17 mouse cellular contexts compared by ENCODE assay signal in the genomic region with DNA sequence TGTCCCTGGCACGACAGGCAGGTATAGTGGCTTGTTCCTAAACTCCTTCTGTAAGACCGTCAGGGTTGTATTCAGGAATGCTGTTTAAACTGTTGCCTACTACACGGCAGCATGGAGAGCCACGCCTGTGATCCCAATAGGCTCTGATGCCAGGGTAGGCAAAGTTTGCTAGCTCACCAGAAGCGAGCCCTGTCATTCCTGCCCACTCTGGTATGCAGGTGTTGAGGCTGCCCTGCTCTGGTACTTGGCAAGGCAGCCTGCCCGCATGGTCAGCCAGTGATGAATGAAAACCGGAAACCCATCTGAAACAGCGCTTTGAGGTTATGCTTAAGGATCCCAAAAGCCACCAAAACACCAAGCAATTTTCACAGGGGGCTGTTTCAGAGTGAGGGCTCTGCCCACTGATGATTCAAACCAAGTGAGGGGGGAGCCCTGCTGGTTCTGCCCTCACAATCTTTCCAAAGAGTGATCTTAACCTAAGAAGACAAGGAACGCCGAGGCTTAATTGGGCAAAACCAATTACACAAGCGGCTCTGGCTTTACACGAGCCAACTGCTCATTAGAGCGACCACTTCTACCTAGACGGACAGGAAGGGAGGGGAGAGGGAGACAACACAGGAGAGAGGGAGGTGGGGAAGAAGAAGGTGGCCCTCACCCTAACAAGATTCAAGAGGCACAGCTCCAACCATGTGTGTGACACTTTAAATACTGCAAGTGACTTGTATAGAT.
DNase-seq lines count a peak whose midpoint lies in the region; ATAC-seq and TF ChIP-seq lines count a peak whose summit lies in the region.
"Had no signal": no experiment of that assay in that cellular context is flagged by ENCODE, and none has a peak within 500 bp of the region (broad histone marks: within the 10 kb centered on the region; RNA-seq: fewer than 3 reads in every experiment).

No protein-coding gene starts in this region.

- H3K9me3 ChIP-seq in forebrain, embryonic 13.5 days (replicated peaks): no peaks in the 10 kb centered on the region
- H3K9me3 ChIP-seq in intestine, embryonic 16.5 days (ENCODE audit: control insufficient read depth, low read length): no peaks in the 10 kb centered on the region
- H3K9me3 ChIP-seq: hindbrain, embryonic 10.5 days; limb, embryonic 13.5 days; megakaryocyte, embryonic 14.5 days had no signal

- H3K36me3 ChIP-seq in forebrain, embryonic 13.5 days (ENCODE audit: poor library complexity, severe bottlenecking): peaks cover 83% of the 10 kb centered on the region
- H3K36me3 ChIP-seq in intestine, embryonic 16.5 days (ENCODE audit: control insufficient read depth, insufficient read depth, low read length): no peaks in the 10 kb centered on the region

- peaks cover 15% of the 10 kb centered on the region for H3K4me1 ChIP-seq in forebrain, embryonic 13.5 days
- no peaks in the 10 kb centered on the region for H3K4me1 ChIP-seq in intestine, embryonic 16.5 days (ENCODE audit: control insufficient read depth, insufficient read depth, low read length)
- H3K4me1 ChIP-seq: limb, embryonic 13.5 days had no signal

- no peaks in the 10 kb centered on the region for H3K27me3 ChIP-seq in forebrain, embryonic 13.5 days
- H3K27me3 ChIP-seq in intestine, embryonic 16.5 days (replicated peaks; ENCODE audit: control insufficient read depth, insufficient read depth, low read length): no peaks in the 10 kb centered on the region
- H3K27me3 ChIP-seq: limb, embryonic 13.5 days had no signal

- peak in 1 of 2 experiments; percentile 23 for DNase-seq in layer of hippocampus, adult 2 months (ENCODE audit: low spot score in 2 of 2)
- no peak for DNase-seq in layer of hippocampus, postnatal 36 days
- peak; percentile 23 for DNase-seq in kidney, postnatal 10 days
- DNase-seq in retina, postnatal 7 days (ENCODE audit: low read depth, low spot score): peak; percentile 46
- DNase-seq: cerebellum, postnatal 14 days; gastrocnemius, postnatal 10 days; heart, adult 2 months; thymus, postnatal 14 days had no signal

- no peak overlapping the region for H3K4me3 ChIP-seq in layer of hippocampus, adult 2 months
- H3K4me3 ChIP-seq in forebrain, embryonic 13.5 days: no peak overlapping the region
- H3K4me3 ChIP-seq in intestine, embryonic 16.5 days (ENCODE audit: low read length): no peak overlapping the region
- H3K4me3 ChIP-seq: heart, adult 2 months; hindbrain, embryonic 10.5 days; limb, embryonic 13.5 days; megakaryocyte, embryonic 14.5 days had no signal

- no peak overlapping the region for H3K9ac ChIP-seq in forebrain, embryonic 13.5 days
- H3K9ac ChIP-seq in intestine, embryonic 16.5 days (ENCODE audit: low read depth, low read length): no peak overlapping the region
- H3K9ac ChIP-seq: limb, embryonic 13.5 days; liver, embryonic 14.5 days had no signal

- WGBS in forebrain, embryonic 13.5 days: 44% methylated on average over 14 of the region's 14 CpGs
- whole genome bisulfite sequencing in intestine, embryonic 16.5 days: 88% methylated on average over 14 of the region's 14 CpGs

- peak; percentile 52 for ATAC-seq in forebrain, embryonic 13.5 days
- no peak for ATAC-seq in CD4-positive, CD25-positive, alpha-beta regulatory T cell, adult 4 months
- ATAC-seq in intestine, embryonic 16.5 days: no peak
- ATAC-seq: lung, postnatal 0 days; midbrain, embryonic 16.5 days had no signal

- H3K4me2 ChIP-seq in forebrain, embryonic 13.5 days: no peak overlapping the region
- H3K4me2 ChIP-seq in intestine, embryonic 16.5 days (ENCODE audit: low read depth, low read length): no peak overlapping the region
- H3K4me2 ChIP-seq: limb, embryonic 13.5 days had no signal

- TF ChIP-seq CTCF in layer of hippocampus, adult 2 months (conservative IDR thresholded peaks at IDR 0.05): no peak

- H3K27ac ChIP-seq in layer of hippocampus, adult 2 months: peak overlapping the region; percentile 72
- peak overlapping the region; percentile 36 for H3K27ac ChIP-seq in forebrain, embryonic 13.5 days
- no peak overlapping the region for H3K27ac ChIP-seq in intestine, embryonic 16.5 days (ENCODE audit: low read length)
- H3K27ac ChIP-seq: heart, adult 2 months; hindbrain, embryonic 10.5 days; limb, embryonic 13.5 days; liver, embryonic 14.5 days had no signal

Comparison
In these comparisons a context has a peak if more than half of its experiments do, and no peak if none do; other contexts are left out.
1. DNase-seq: peak in kidney, postnatal 10 days (single experiment) and retina, postnatal 7 days (single experiment); none in layer of hippocampus, postnatal 36 days (0 of 2).